ENCODE assay signal across 8 mouse cellular contexts in the genomic region with DNA sequence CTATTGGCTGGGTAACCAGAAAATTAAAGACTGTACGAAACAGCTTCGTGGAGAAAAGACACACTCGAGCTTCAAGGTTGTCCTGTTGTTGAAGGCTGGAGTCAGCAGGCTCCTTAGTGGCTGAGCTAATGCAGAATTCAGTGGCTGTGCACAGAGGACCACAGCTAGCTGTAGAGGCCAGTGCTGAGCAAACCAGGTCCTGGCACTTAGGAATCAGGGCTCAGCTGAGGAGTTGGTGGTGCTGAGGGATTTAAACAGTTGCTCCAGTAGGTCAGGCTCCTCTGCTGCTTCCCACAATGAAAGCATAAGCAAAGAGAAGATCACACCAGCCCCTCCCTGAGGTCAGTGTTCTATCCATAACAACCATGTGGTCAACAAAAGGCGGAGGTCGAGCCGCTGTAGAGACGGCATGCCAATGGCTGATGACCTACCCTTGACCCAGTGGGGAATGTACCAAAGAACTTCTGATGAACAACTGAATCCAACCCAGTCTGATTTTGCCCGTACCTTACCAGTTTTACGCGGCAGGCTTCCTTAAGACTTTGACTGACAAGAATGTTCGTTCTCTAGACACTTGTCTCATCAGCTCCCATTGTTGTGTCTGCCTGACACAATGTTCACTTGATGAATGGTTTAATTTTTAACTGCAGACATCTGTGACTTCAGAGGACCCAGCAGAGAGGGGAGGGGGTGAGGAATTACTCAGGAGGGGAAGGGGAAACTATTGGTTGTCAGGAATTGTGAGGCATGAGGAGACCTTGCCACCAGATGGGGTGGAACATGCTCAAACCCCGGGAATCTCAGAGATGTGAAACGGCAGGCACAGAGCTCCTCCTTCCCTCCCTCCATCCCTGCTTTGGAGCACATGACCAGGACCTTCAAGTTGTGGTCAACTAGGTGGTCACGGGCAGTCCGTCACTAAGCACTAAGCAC. TPM values are rescaled to one million over a fixed set of nuclear protein-coding genes. Genes with fewer than 3 reads are reported as not detected.
DNase-seq lines count a peak whose midpoint lies in the region; ATAC-seq lines count a peak whose summit lies in the region.
"Had no signal": no experiment of that assay in that cellular context is flagged by ENCODE, and none has a peak within 500 bp of the region (broad histone marks: within the 10 kb centered on the region; RNA-seq: fewer than 3 reads in every experiment).

No protein-coding gene starts in this region.

- H3K4me3 ChIP-seq in embryonic facial prominence, embryonic 13.5 days: no peak overlapping the region
- H3K4me3 ChIP-seq in midbrain, embryonic 13.5 days (replicated peaks): no peak overlapping the region
- H3K4me3 ChIP-seq: myocyte had no signal

- DNase-seq in adipocyte (ENCODE audit: low spot score): peak; percentile 17
- DNase-seq in kidney, adult 8-10 months: peak; percentile 41 to 53
- DNase-seq in adrenal gland, postnatal 36 days: no peak

- no peaks in the 10 kb centered on the region for H3K9me3 ChIP-seq in embryonic facial prominence, embryonic 13.5 days
- H3K9me3 ChIP-seq in midbrain, embryonic 13.5 days: no peaks in the 10 kb centered on the region

- peak overlapping the region; percentile 21; the same call in 1 of the 2 replicates for H3K9ac ChIP-seq in embryonic facial prominence, embryonic 13.5 days
- H3K9ac ChIP-seq in midbrain, embryonic 13.5 days (replicated peaks): no peak overlapping the region

- 27% methylated on average over 15 of the region's 15 CpGs for WGBS in embryonic facial prominence, embryonic 13.5 days
- 66% methylated on average over 15 of the region's 15 CpGs for WGBS in midbrain, embryonic 13.5 days

- no peak for ATAC-seq in embryonic facial prominence, embryonic 13.5 days (ENCODE audit: insufficient number of reproducible peaks, insufficient read depth, low FRiP score, low TSS enrichment, low read depth)
- no peak for ATAC-seq in midbrain, embryonic 13.5 days
- no peak for ATAC-seq in CD4-positive, CD25-positive, alpha-beta regulatory T cell, adult 4 months
- ATAC-seq in monocyte, adult 5-6 weeks (replicated peaks; ENCODE audit: insufficient number of reproducible peaks, low FRiP score, low TSS enrichment, poor library complexity, severe bottlenecking): no peak

- no peaks in the 10 kb centered on the region for H3K36me3 ChIP-seq in embryonic facial prominence, embryonic 13.5 days
- no peaks in the 10 kb centered on the region for H3K36me3 ChIP-seq in midbrain, embryonic 13.5 days

- H3K27ac ChIP-seq in embryonic facial prominence, embryonic 13.5 days: peak overlapping the region; percentile 94
- H3K27ac ChIP-seq in midbrain, embryonic 13.5 days: peak overlapping the region; percentile 74

- H3K4me2 ChIP-seq in embryonic facial prominence, embryonic 13.5 days: peak overlapping the region; percentile 34
- H3K4me2 ChIP-seq in midbrain, embryonic 13.5 days (replicated peaks): no peak overlapping the region

- H3K27me3 ChIP-seq in embryonic facial prominence, embryonic 13.5 days: no peaks in the 10 kb centered on the region
- no peaks in the 10 kb centered on the region for H3K27me3 ChIP-seq in midbrain, embryonic 13.5 days

- H3K4me1 ChIP-seq in embryonic facial prominence, embryonic 13.5 days: peaks cover 54% of the 10 kb centered on the region
- peaks cover 47% of the 10 kb centered on the region for H3K4me1 ChIP-seq in midbrain, embryonic 13.5 days (replicated peaks)

RNA-seq across cellular contexts. Expression of gene Alox5ap, which starts 57.6 kb away (rescaled TPM):
- polyA plus RNA-seq in embryonic facial prominence, embryonic 13.5 days (2015; fragmentation: Nextera tagmentation; extraction: Ambion mirVana): 10.4 TPM in 2 replicates
- 8.6 and 9.1 TPM in 2 replicates for polyA plus RNA-seq in midbrain, embryonic 13.5 days (2015; fragmentation: Nextera tagmentation; extraction: Ambion mirVana)
- polyA plus RNA-seq in CD4-positive, CD25-positive, alpha-beta regulatory T cell, adult 4 months (2017; shearing (Covaris generic)): 1 to 10 TPM; 2.1 to 2.5 TPM
- total RNA-seq in adrenal gland, postnatal 36 days (2021): 10 to 100 TPM; 15.1 to 15.8 TPM
- 440 to 1,079 TPM (median 1,051 TPM) in 3 replicates for total RNA-seq in monocyte, adult 5-6 weeks (2017)

Comparison
In these comparisons a context has a peak if more than half of its experiments do, and no peak if none do; other contexts are left out.
1. DNase-seq: peak in adipocyte (single experiment) and kidney, adult 8-10 months (2 of 2); none in adrenal gland, postnatal 36 days (0 of 2).